Mouse (Mus musculus) thymus, postnatal 25 days (tissue): ENCODE measurements around the gene Grip2.

Experiments used
- DNase-seq: peaks from one replicate; pipeline ENCODE4 v3.0.0; 2022

Grip2 gene

GRCm38 (mm10) chr6:91795640-91796039 lies 31.4 kb downstream of the Grip2 start:
- no peak for DNase-seq

DNA sequence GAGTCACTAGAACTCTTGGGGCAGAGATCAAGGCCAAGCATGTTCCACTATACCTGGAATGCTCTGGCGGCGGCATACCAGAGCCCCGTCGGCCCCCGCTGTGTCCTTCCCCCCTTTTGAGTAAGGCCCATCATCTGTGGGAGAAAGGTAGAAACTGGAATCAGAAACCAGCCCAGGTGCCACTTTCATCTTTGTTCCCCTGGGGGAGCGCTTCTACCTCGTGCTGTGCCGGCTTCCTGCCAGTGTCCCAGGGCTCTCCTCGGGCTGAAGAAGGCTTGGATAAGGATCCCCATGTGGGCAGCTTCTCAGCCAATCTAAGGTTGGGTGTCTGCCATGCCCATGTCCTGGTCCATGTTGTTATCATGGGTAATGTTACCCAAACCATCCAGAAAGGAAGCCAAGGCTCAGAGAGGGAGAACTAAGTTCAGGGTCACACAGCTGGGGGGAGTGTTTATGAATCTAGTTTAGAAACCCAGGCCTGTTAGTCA lies 38.7 kb downstream of the Grip2 start:
- no peak for DNase-seq

DNA sequence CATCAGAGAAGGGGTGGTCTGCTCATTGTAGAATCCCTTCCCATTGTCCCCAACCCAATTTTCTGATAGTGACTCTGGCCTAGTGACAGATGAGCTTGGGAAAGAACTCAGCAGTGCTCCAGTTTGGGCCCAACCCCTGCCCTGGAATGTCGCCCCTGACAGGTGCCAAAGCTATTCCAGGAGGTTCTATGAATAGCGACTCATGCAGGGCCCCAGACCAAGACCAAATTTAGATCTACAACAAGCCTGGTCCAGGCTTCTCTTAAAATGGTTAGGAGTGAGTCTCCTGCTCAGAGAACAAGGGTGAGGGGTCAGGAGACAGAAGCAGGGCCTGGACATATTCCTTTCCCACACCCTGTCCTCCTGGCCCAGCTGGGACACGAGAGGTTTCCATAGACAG lies 42.0 kb downstream of the Grip2 start:
- DNase-seq, result no peak

DNA sequence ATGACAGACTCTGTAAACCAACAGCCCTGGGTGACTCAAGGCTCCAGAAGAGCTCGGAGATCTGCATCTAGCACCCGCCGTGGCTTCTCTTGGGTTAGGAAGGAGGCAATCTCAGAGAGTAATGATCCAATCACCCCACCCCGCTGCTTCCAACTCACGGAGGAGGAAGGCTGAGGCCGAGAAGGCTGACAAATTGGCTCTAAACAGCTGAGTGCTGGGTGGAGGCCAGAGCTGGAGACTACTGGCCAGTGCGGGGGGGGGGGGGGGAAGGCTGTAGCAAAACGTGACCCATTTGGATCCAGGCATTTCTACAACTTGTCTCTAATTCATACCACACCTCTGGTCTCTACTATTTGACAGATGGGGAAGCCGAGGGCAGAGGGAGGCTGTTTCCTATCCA lies 47.8 kb downstream of the Grip2 start:
- DNase-seq, result no peak

- DNase-seq, result peak; percentile 39
These were observed 50.5 kb downstream of the Grip2 start for GRCm38 (mm10) chr6:91776543-91776942.

- DNase-seq, result no peak
These were observed 53.1 kb downstream of the Grip2 start for GRCm38 (mm10) chr6:91773951-91774350.

GRCm38 (mm10) chr6:91767550-91767949 lies 59.5 kb downstream of the Grip2 start:
- no peak for DNase-seq

- no peak for DNase-seq
These were observed 64.9 kb downstream of the Grip2 start for GRCm38 (mm10) chr6:91762051-91762742.

GRCm38 (mm10) chr6:91754845-91755244 lies 72.2 kb downstream of the Grip2 start:
- DNase-seq, result no peak

DNA sequence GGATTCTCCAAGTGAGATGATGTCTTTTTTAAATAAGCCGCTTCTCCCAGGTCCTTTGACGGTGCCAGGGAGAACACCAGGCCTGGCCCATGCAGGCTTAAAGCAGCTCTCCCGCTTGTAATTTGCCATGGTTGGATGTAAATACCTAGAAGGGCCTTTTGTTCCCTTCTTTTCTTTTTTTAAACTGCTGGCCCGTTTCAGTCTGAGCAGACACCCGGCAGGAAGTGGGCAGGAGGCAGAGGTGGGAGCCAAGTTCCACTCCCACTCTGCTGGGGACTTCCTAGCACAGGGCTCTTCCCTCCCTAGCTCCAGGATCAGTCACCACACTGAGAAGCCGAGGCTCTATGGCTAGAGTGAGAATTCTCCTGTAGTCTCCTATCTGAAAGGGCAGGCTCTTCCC lies 73.0 kb downstream of the Grip2 start:
- DNase-seq, result no peak

GRCm38 (mm10) chr6:91752884-91753283 lies 74.2 kb downstream of the Grip2 start:
- no peak for DNase-seq

GRCm38 (mm10) chr6:91750976-91751375 lies 76.1 kb downstream of the Grip2 start:
- peak; percentile 22 for DNase-seq

DNA sequence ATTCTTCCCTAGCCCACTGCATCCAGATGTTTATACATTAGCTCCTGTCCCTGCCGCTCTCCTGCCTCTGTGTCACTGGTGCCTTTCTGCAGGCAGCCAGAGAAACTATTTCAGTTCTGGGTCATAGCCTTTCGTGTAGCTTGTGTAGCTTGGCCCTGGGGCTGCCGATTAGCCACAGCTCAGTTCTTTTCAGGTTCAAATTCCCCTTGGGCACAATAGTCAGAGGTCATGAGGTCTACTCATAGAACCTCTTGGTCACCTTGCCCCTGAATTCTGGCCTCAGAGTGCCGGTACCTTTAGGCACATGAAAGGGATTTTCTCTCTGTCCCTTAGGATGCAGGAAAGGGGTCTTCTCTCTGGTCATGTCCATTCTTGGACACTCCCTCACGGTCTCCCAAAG lies 80.3 kb downstream of the Grip2 start:
- DNase-seq, result no peak

DNA sequence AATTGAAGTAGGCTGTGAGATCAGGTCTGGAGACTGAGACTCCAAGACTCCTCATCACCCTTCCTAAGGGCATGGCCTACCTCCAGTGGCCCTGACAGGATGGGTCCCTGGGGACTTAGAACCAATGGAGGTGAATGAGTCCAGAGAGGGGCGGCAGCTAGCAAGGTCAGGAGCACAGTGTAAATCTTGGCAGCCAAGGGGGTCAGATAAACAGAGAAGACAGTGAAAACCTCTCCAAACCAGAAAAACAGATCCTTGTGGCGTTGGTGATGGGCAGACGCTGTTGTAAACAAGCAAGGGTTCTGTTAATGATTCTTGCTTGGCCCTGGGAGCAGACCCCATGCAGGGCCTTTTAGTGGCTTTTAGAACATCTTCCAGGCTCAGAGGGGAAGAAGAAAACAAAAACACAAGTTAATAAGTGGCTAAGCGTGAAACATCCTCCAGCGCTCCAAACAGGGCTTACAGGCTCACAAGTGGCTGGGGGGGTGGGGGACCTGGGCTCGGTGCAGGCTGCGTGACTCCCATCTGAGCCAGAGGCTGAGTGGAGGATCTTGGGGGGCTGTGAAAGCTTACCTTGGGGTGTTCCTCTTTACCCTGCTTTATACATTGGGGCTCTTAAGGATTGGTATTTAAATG lies 81.0 kb downstream of the Grip2 start:
- DNase-seq, result no peak

- DNase-seq, result no peak
These were observed 81.8 kb downstream of the Grip2 start for GRCm38 (mm10) chr6:91745246-91745645.

DNA sequence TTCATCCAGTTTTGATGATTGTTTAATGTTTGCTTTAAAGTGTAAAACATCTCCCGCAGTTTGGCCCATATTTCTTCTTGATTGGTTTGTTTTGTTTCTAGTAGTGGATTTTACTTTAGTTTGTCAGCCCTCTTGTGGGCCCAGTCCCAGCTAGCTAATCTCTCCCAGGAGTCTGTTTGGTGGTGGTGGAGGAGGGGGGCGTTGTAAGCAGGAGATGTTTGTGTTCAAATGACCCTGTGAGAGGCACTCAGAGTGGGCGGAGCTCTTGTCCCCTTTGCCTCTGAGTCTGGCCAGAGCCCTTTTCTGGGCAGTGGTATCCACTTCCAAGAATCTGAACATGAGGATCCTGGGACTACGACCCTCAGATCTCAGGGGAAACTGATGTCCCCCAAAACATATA lies 83.2 kb downstream of the Grip2 start:
- no peak for DNase-seq

GRCm38 (mm10) chr6:91742995-91743394 lies 84.1 kb downstream of the Grip2 start:
- no peak for DNase-seq

DNA sequence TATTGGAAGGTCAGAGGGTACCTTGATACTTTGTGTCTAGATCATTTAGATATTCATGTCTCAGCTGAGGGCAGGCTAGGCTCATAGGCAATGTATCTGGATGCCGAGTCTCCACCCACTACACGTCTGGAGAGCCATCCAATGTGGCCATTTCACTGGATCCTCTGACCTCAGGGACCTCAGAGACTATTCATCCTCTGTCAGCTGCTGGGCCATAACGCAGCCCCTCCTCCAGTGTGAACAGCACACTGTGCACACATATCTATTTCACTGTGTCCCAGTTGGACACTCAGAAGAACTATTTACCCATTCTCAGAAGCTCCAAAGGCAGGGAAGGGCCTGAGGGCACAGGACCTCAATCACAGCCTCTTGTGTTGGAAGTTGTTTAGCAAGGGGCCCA lies 84.6 kb downstream of the Grip2 start:
- no peak for DNase-seq

DNA sequence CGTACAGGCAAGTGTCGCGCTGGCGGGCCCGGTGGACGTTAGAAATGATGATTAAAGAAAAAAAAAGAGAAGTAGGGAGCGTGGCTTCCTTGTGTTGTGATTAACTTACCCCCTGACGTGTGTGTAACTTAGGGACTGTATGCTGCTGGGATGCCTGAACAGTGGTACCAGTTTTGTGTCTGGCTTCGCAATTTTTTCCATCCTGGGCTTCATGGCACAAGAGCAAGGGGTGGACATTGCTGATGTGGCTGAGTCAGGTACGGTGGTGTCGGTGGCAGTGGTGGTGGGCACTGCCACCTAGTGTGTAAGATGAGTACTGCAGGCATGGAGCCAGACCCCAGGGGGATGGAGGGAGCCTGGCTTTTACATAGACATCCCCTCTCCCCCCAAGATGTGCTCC lies 86.0 kb downstream of the Grip2 start:
- DNase-seq, result peak; percentile 68

- no peak for DNase-seq
These were observed 89.0 kb downstream of the Grip2 start for GRCm38 (mm10) chr6:91738058-91738457.

DNA sequence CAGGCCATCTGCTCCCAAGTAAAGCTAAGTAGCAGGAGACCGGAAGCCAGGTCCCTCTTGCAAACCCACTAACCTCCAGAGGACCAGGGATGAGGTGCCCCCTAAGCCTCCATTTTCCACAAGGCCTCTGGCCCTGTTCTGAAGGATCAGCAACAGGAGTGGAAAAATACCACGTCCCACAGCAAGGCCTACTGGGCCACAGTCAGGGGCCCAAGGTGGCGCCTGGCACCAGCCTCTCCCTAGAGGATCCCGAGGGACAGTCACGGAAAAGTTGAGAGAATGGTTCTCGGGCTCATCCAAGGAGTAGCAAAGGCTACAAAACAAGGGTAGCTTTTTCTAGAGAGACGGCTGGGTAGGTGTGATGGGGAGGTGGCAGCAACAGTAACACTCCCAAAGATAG lies 89.6 kb downstream of the Grip2 start:
- no peak for DNase-seq

DNA sequence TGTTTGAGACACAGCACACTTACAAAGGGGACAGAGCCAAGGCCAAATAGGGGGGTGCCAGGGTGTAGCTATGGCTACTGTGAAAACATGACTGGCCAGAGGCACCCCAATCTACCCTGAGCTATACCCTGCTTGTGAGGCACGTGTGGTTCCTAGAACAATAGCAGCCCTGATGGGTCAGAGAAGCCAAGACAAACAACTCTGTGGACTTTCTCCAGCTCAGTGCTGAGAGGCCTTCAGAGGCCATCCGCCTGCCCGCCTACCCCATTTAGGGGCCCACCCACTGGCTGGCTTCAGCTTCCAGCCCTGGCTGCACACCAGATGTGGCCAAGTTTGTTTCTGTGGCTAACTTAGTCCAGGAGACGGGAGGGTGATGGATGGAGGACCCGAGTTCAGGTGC lies 90.6 kb downstream of the Grip2 start:
- no peak for DNase-seq

DNA sequence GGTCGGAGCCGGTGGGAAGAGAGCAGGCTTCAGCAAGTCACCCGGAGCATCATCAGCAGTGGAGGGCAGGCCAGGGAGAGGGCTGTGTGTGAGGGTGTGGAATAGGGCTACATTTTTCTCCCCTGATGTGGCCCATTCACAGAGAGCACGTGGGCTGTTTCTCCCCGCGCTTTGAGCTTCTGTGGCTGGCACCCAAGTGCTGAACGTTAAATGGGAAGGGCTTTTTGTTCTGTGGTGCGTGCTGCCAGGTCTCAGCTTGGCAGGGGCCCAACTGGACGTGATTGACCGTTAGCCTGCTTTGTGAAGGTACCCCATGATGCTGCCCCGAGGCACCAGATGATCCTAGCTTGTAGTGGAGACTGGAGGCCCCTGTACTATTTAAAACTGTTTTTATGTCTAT lies 94.9 kb downstream of the Grip2 start:
- no peak for DNase-seq

- no peak for DNase-seq
These were observed 97.3 kb downstream of the Grip2 start for GRCm38 (mm10) chr6:91729677-91730127.
